Mouse (Mus musculus) midbrain, embryonic 11.5 days (tissue): ENCODE measurements around the gene Pllp. TPM values are rescaled to one million over a fixed set of nuclear protein-coding genes. Genes with fewer than 3 reads are reported as not detected.

Experiments
- ATAC-seq: fragments of 200-750 bp; cut with Nextera tagmentation; 2 replicates; pipeline ENCODE4 v1.8.0; 2017; ENCODE audit warnings: moderate TSS enrichment, moderate library complexity; ENCODE audit not compliant: low FRiP score
- DNase-seq: peaks from one replicate; pipeline ENCODE4 v3.0.0; 2015; ENCODE audit warnings: low spot score; ENCODE audit errors: missing footprints
- H3K27ac ChIP-seq: fragments of 300-500 bp; sonication (generic); 2 replicates; pipeline ENCODE4 v1.5.1; 2014; ENCODE audit warnings: low read depth, low read length
- H3K27me3 ChIP-seq: fragments of 300-500 bp; sonication (generic); 2 replicates; pipeline ENCODE4 v1.6.1; 2014; ENCODE audit warnings: mild to moderate bottlenecking, low read length, moderate library complexity, mixed read lengths; ENCODE audit not compliant: control insufficient read depth, insufficient read depth
- H3K36me3 ChIP-seq: fragments of 300-500 bp; sonication (generic); 2 replicates; pipeline ENCODE4 v1.6.1; 2014; ENCODE audit warnings: mild to moderate bottlenecking, low read length, moderate library complexity, mixed read lengths; ENCODE audit not compliant: control insufficient read depth, insufficient read depth
- H3K4me1 ChIP-seq: fragments of 300-500 bp; sonication (generic); 2 replicates; pipeline ENCODE4 v1.6.1; 2014; ENCODE audit warnings: low read length; ENCODE audit not compliant: control insufficient read depth, insufficient read depth
- H3K4me2 ChIP-seq: fragments of 300-500 bp; sonication (generic); 2 replicates; pipeline ENCODE4 v1.6.1; 2014; ENCODE audit warnings: mild to moderate bottlenecking, moderate library complexity
- H3K4me3 ChIP-seq: fragments of 300-500 bp; sonication (generic); 2 replicates; pipeline ENCODE4 v1.5.1; 2014; ENCODE audit warnings: low read depth, low read length
- H3K9ac ChIP-seq: fragments of 300-500 bp; sonication (generic); 2 replicates; pipeline ENCODE4 v1.6.1; 2014; ENCODE audit warnings: low read length
- H3K9me3 ChIP-seq: fragments of 300-500 bp; sonication (generic); 2 replicates; pipeline ENCODE4 v1.6.1; 2016; ENCODE audit warnings: low read length; ENCODE audit not compliant: control insufficient read depth
- WGBS: fragments of 180-500 bp; shearing (Covaris S2); extraction: QIAGEN DNeasy Blood & Tissue Kit; methylation state at CpG from one replicate; pipeline ENCODE4 v1.1.7; 2014; 5-methylcytosine and 5-hydroxymethylcytosine counted together
- polyA plus RNA-seq: library from polyadenylated mRNA; unstranded; fragments of >200 nt; fragmentation: Nextera tagmentation; extraction: Ambion mirVana; gene quantifications from 2 replicates; pipeline ENCODE4 v1.2.1, GENCODE M21; 2014

The Pllp gene
- polyA plus RNA-seq, 1 experiment from 2014 or later: 0.66 TPM

GRCm38 (mm10) chr8:94645202-94645601, 50.9 kb downstream of the Pllp start:
- DNase-seq (no peak), ATAC-seq (no peak)
- H3K4me2 ChIP-seq: no peak overlapping the region
- no peaks in the 10 kb centered on the region for H3K9me3 ChIP-seq
- no peaks in the 10 kb centered on the region for H3K4me1 ChIP-seq
- peaks cover 13% of the 10 kb centered on the region for H3K36me3 ChIP-seq
- no peaks in the 10 kb centered on the region for H3K27me3 ChIP-seq
- no peak overlapping the region for H3K9ac ChIP-seq
- no peak overlapping the region for H3K27ac ChIP-seq
- WGBS: 51% methylated on average over 1 of the region's 1 CpGs
- H3K4me3 ChIP-seq: no peak overlapping the region

GRCm38 (mm10) chr8:94641938-94642337, 54.1 kb downstream of the Pllp start:
- H3K4me3 ChIP-seq: no peak overlapping the region
- DNase-seq (no peak), ATAC-seq (no peak)
- H3K27ac ChIP-seq: no peak overlapping the region
- H3K36me3 ChIP-seq: peaks cover 19% of the 10 kb centered on the region
- WGBS: 88% methylated on average over 3 of the region's 3 CpGs
- H3K27me3 ChIP-seq: no peaks in the 10 kb centered on the region
- no peaks in the 10 kb centered on the region for H3K9me3 ChIP-seq
- no peak overlapping the region for H3K9ac ChIP-seq
- no peak overlapping the region for H3K4me2 ChIP-seq
- no peaks in the 10 kb centered on the region for H3K4me1 ChIP-seq

DNA sequence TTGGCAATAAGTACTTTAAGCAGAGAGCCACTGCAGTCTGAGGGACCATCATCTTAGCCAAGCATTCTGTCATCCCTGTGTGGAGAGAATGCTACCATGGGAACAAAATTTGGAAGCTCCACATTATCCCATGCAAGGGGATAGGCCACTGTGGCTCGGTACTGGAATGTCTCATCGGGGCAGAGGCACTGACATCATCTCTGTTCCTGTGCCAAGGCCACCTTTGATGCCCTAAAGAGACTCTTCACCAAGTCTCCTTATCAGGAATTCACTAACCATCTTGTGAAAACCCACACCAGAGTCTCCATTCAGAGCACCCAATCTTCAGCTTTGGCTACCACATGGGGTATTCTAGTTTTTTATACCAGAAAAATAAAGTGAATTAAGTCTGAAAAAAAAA, 54.9 kb downstream of the Pllp start:
- no peak for ATAC-seq
- Histone ChIP-seq H3K9me3 (no peaks in the 10 kb centered on the region), H3K4me1 (no peaks in the 10 kb centered on the region), H3K36me3 (peaks cover 16% of the 10 kb centered on the region), H3K9ac (no peak overlapping the region), H3K4me2 (no peak overlapping the region), H3K4me3 (no peak overlapping the region), H3K27me3 (no peaks in the 10 kb centered on the region), H3K27ac (no peak overlapping the region)
- WGBS: 98% methylated on average over 2 of the region's 2 CpGs
- no peak for DNase-seq

GRCm38 (mm10) chr8:94634211-94634610, 61.9 kb downstream of the Pllp start:
- Histone ChIP-seq H3K36me3 (peaks cover 9% of the 10 kb centered on the region; the same call in 1 of the 2 replicates), H3K4me2 (no peak overlapping the region), H3K4me1 (no peaks in the 10 kb centered on the region), H3K9me3 (no peaks in the 10 kb centered on the region), H3K4me3 (no peak overlapping the region), H3K9ac (no peak overlapping the region), H3K27ac (no peak overlapping the region), H3K27me3 (no peaks in the 10 kb centered on the region)
- DNase-seq (no peak), ATAC-seq (no peak)

GRCm38 (mm10) chr8:94633564-94634194, 62.4 kb downstream of the Pllp start:
- 94% methylated on average over 2 of the region's 2 CpGs for WGBS
- Histone ChIP-seq H3K9ac (no peak overlapping the region), H3K4me3 (no peak overlapping the region), H3K9me3 (no peaks in the 10 kb centered on the region), H3K4me2 (no peak overlapping the region), H3K27me3 (no peaks in the 10 kb centered on the region), H3K27ac (no peak overlapping the region), H3K4me1 (no peaks in the 10 kb centered on the region), H3K36me3 (peaks cover 8% of the 10 kb centered on the region; the same call in 1 of the 2 replicates)
- ATAC-seq (no peak), DNase-seq (no peak)

Other genes with a start within 250 kb of the Pllp start
- 11.1 and 12.4 TPM in 2 replicates for gene Cpne2, start 163.3 kb downstream of the Pllp start, polyA plus RNA-seq
- 50.7 and 51.9 TPM in 2 replicates for gene Rspry1, start 94.3 kb downstream of the Pllp start, polyA plus RNA-seq
- gene Fam192a, start 94.3 kb downstream of the Pllp start, polyA plus RNA-seq: 107 and 127 TPM in 2 replicates
- gene Arl2bp, start 29.7 kb downstream of the Pllp start, polyA plus RNA-seq: 94.6 and 108 TPM in 2 replicates
- not detected in 2 replicates for gene Ccl22, start 49.3 kb upstream of the Pllp start, polyA plus RNA-seq
- gene Cx3cl1, start 75.7 kb upstream of the Pllp start, polyA plus RNA-seq: 9.4 and 10.4 TPM in 2 replicates
- gene Ccl17, start 114.2 kb upstream of the Pllp start, polyA plus RNA-seq: not detected in 2 replicates
- 49.4 and 51.5 TPM in 2 replicates for gene Coq9, start 142.0 kb upstream of the Pllp start, polyA plus RNA-seq
- 134 and 154 TPM in 2 replicates for gene Ciapin1, start 142.1 kb upstream of the Pllp start, polyA plus RNA-seq
- 160 and 169 TPM in 2 replicates for gene Polr2c, start 161.2 kb upstream of the Pllp start, polyA plus RNA-seq
- gene Dok4, start 180.1 kb upstream of the Pllp start, polyA plus RNA-seq: 12.0 and 12.9 TPM in 2 replicates
- 13.5 and 15.9 TPM in 2 replicates for gene Ccdc102a, start 221.8 kb upstream of the Pllp start, polyA plus RNA-seq
- 0.36 and 0.40 TPM in 2 replicates for gene Adgrg5, start 227.4 kb upstream of the Pllp start, polyA plus RNA-seq